ENCODE assay signal across 18 mouse cellular contexts in genomic region chr19:46744681-46745080, GRCm38 (mm10).
"Had no signal": no experiment of that assay in that cellular context is flagged by ENCODE, and none has a peak within 500 bp of the region (broad histone marks: within the 10 kb centered on the region; RNA-seq: fewer than 3 reads in every experiment).

No protein-coding gene starts in this region.

- DNase-seq: kidney, adult 11 months; kidney, adult 8-10 months; kidney, postnatal 10 days; kidney, postnatal 36 days; layer of hippocampus, postnatal 36 days; liver, embryonic 13.5 days; lung, adult 2 months; lung, postnatal 14 days; lung, postnatal 4 days; right cerebral cortex, adult 18-20 months; right cerebral cortex, postnatal 25 days; spleen, adult 18-20 months; thymus, adult 18-20 months; thymus, postnatal 36 days had no signal

- H3K36me3 ChIP-seq: kidney, embryonic 15.5 days; liver, embryonic 13.5 days; neural tube, embryonic 12.5 days; neural tube, embryonic 15.5 days had no signal

- H3K4me2 ChIP-seq: kidney, embryonic 15.5 days; liver, embryonic 13.5 days; neural tube, embryonic 12.5 days; neural tube, embryonic 15.5 days had no signal

- H3K27ac ChIP-seq: kidney, embryonic 15.5 days; left cerebral cortex, adult 2 months; liver, embryonic 13.5 days; neural tube, embryonic 12.5 days; neural tube, embryonic 15.5 days had no signal

- H3K4me1 ChIP-seq: kidney, embryonic 15.5 days; liver, embryonic 13.5 days; neural tube, embryonic 12.5 days; neural tube, embryonic 15.5 days had no signal

- H3K9me3 ChIP-seq: kidney, embryonic 15.5 days; liver, embryonic 13.5 days; neural tube, embryonic 12.5 days; neural tube, embryonic 15.5 days had no signal

- H3K9ac ChIP-seq: kidney, embryonic 15.5 days; liver, embryonic 13.5 days; neural tube, embryonic 12.5 days; neural tube, embryonic 15.5 days had no signal

- H3K4me3 ChIP-seq: kidney, embryonic 15.5 days; left cerebral cortex, adult 2 months; liver, embryonic 13.5 days; neural tube, embryonic 12.5 days; neural tube, embryonic 15.5 days had no signal

- H3K27me3 ChIP-seq: kidney, embryonic 15.5 days; liver, embryonic 13.5 days; neural tube, embryonic 12.5 days; neural tube, embryonic 15.5 days had no signal
